Mouse (Mus musculus): ENCODE results near the gene Zfyve28. TPM values are rescaled to one million over a fixed set of nuclear protein-coding genes. Genes with fewer than 3 reads are reported as not detected.

Zfyve28 gene
- polyA plus RNA-seq, 1 experiment = 0.08 TPM

- Histone ChIP-seq H3K27me3 (ENCODE audit: control insufficient read depth, insufficient read depth, insufficient read length) (no peaks in the 10 kb centered on the region), H3K4me3 (no peak overlapping the region), H3K79me2 (ENCODE audit: control insufficient read depth, insufficient read depth) (peaks cover under 1% of the 10 kb centered on the region), H3K4me2 (ENCODE audit: low read depth) (no peak overlapping the region), H3ac (ENCODE audit: control insufficient read depth, insufficient read length) (no peak overlapping the region), H3K36me3 (ENCODE audit: control insufficient read depth, insufficient read depth) (no peaks in the 10 kb centered on the region)
- TF ChIP-seq MYOD1 (IDR thresholded peaks at IDR 0.05; ENCODE audit: control insufficient read depth in 1 of 3, insufficient read length in 2 of 3, low read depth in 2 of 3) (no peak), POLR2A (IDR thresholded peaks at IDR 0.05; ENCODE audit: insufficient read length, low read depth) (no peak)
These were observed 114.2 kb downstream of the Zfyve28 start for GRCm38 (mm10) chr5:34174021-34174420.

- Histone ChIP-seq H3K79me2 (ENCODE audit: control insufficient read depth, insufficient read depth) (peaks cover 29% of the 10 kb centered on the region), H3K4me3 (no peak overlapping the region), H3K27me3 (ENCODE audit: control insufficient read depth, insufficient read depth, insufficient read length) (no peaks in the 10 kb centered on the region), H3K36me3 (ENCODE audit: control insufficient read depth, insufficient read depth) (peaks cover 2% of the 10 kb centered on the region), H3K4me2 (ENCODE audit: low read depth) (no peak overlapping the region), H3ac (ENCODE audit: control insufficient read depth, insufficient read length) (no peak overlapping the region)
- TF ChIP-seq MAX (IDR thresholded peaks at IDR 0.05; ENCODE audit: low read depth) (no peak), USF1 (IDR thresholded peaks at IDR 0.05; ENCODE audit: low read depth) (no peak), TCF3 (IDR thresholded peaks at IDR 0.05; ENCODE audit: insufficient read length, low read depth) (no peak)
These were observed 117.5 kb downstream of the Zfyve28 start for GRCm38 (mm10) chr5:34170726-34171125.

GRCm38 (mm10) chr5:34169954-34170353 lies 118.3 kb downstream of the Zfyve28 start:
- TF ChIP-seq MYOG (IDR thresholded peaks at IDR 0.05; ENCODE audit: control insufficient read depth in 1 of 3, insufficient read depth in 1 of 3, insufficient read length in 2 of 3, low read depth in 2 of 3) = no peak
- no peak for TF ChIP-seq MYOD1 (IDR thresholded peaks at IDR 0.05; ENCODE audit: control insufficient read depth in 1 of 3, insufficient read length in 2 of 3, low read depth in 2 of 3)
- TF ChIP-seq TCF12 (IDR thresholded peaks at IDR 0.05; ENCODE audit: insufficient read depth, poor library complexity, severe bottlenecking) = no peak
- TF ChIP-seq CEBPB (IDR thresholded peaks at IDR 0.05; ENCODE audit: insufficient read depth, poor library complexity, severe bottlenecking) = no peak
- no peak for TF ChIP-seq E2F4 (IDR thresholded peaks at IDR 0.05; ENCODE audit: insufficient read depth)
- no peak for TF ChIP-seq TCF3 (IDR thresholded peaks at IDR 0.05; ENCODE audit: insufficient read length, low read depth)
- no peak for TF ChIP-seq SRF (IDR thresholded peaks at IDR 0.05; ENCODE audit: control insufficient read depth, insufficient read length, low read depth)
- no peak for TF ChIP-seq REST (IDR thresholded peaks at IDR 0.05; ENCODE audit: insufficient read depth, insufficient read length)
- no peak for TF ChIP-seq POLR2AphosphoS2 (IDR thresholded peaks at IDR 0.05; ENCODE audit: insufficient read length, low read depth)
- TF ChIP-seq POLR2A (IDR thresholded peaks at IDR 0.05; ENCODE audit: insufficient read length, low read depth) = no peak
- TF ChIP-seq MAX (IDR thresholded peaks at IDR 0.05; ENCODE audit: low read depth) = no peak
- no peak for TF ChIP-seq USF1 (IDR thresholded peaks at IDR 0.05; ENCODE audit: low read depth)
- Histone ChIP-seq H3K4me2 (ENCODE audit: low read depth) (peak overlapping the region; percentile 97), H3K36me3 (ENCODE audit: control insufficient read depth, insufficient read depth) (peaks cover 4% of the 10 kb centered on the region), H3K79me2 (ENCODE audit: control insufficient read depth, insufficient read depth) (peaks cover 35% of the 10 kb centered on the region), H3K27me3 (ENCODE audit: control insufficient read depth, insufficient read depth, insufficient read length) (no peaks in the 10 kb centered on the region), H3ac (ENCODE audit: control insufficient read depth, insufficient read length) (no peak overlapping the region), H3K4me3 (peak overlapping the region; percentile 37)

- H3ac ChIP-seq (ENCODE audit: control insufficient read depth, insufficient read length) = no peak within 1 kb of the TSS
These were observed 119.0 kb downstream of the Zfyve28 start, which contains the start of the genes Poln and Haus3 for GRCm38 (mm10) chr5:34168950-34169891. Gene Poln, minus strand, starts transcription at chr5:34169448. Gene Haus3, minus strand, starts transcription at chr5:34169527.

GRCm38 (mm10) chr5:34167857-34168256 lies 120.4 kb downstream of the Zfyve28 start:
- no peaks in the 10 kb centered on the region for H3K27me3 ChIP-seq (ENCODE audit: control insufficient read depth, insufficient read depth, insufficient read length)
- TF ChIP-seq POLR2A (IDR thresholded peaks at IDR 0.05; ENCODE audit: insufficient read length, low read depth) (no peak), TCF12 (IDR thresholded peaks at IDR 0.05; ENCODE audit: insufficient read depth, poor library complexity, severe bottlenecking) (no peak), TCF3 (IDR thresholded peaks at IDR 0.05; ENCODE audit: insufficient read length, low read depth) (no peak), MYOD1 (IDR thresholded peaks at IDR 0.05; ENCODE audit: control insufficient read depth in 1 of 3, insufficient read length in 2 of 3, low read depth in 2 of 3) (no peak), REST (IDR thresholded peaks at IDR 0.05; ENCODE audit: insufficient read depth, insufficient read length) (no peak), MYOG (IDR thresholded peaks at IDR 0.05; ENCODE audit: control insufficient read depth in 1 of 3, insufficient read depth in 1 of 3, insufficient read length in 2 of 3, low read depth in 2 of 3) (no peak), CEBPB (IDR thresholded peaks at IDR 0.05; ENCODE audit: insufficient read depth, poor library complexity, severe bottlenecking) (no peak), POLR2AphosphoS2 (IDR thresholded peaks at IDR 0.05; ENCODE audit: insufficient read length, low read depth) (no peak), MAX (IDR thresholded peaks at IDR 0.05; ENCODE audit: low read depth) (no peak), SRF (IDR thresholded peaks at IDR 0.05; ENCODE audit: control insufficient read depth, insufficient read length, low read depth) (no peak), USF1 (IDR thresholded peaks at IDR 0.05; ENCODE audit: low read depth) (no peak), E2F4 (IDR thresholded peaks at IDR 0.05; ENCODE audit: insufficient read depth) (no peak)
- H3K4me2 ChIP-seq (ENCODE audit: low read depth) = peak overlapping the region; percentile 71

More at GRCm38 (mm10) chr5:34168950-34169891, 119.0 kb downstream of the Zfyve28 start, which contains the start of the genes Poln and Haus3:
- peaks cover 4% of the 10 kb centered on the region for H3K36me3 ChIP-seq (ENCODE audit: control insufficient read depth, insufficient read depth)
- H3K4me2 ChIP-seq (ENCODE audit: low read depth) = peak within 1 kb of the TSS; percentile 97
- H3K79me2 ChIP-seq (ENCODE audit: control insufficient read depth, insufficient read depth) = peaks cover 38% of the 10 kb centered on the region
- H3K27me3 ChIP-seq (ENCODE audit: control insufficient read depth, insufficient read depth, insufficient read length) = no peaks in the 10 kb centered on the region
- TF ChIP-seq POLR2AphosphoS2 (IDR thresholded peaks at IDR 0.05; ENCODE audit: insufficient read length, low read depth) = peak; percentile 80
- TF ChIP-seq E2F4 (IDR thresholded peaks at IDR 0.05; ENCODE audit: insufficient read depth) = peak; percentile 93
- TF ChIP-seq POLR2A (IDR thresholded peaks at IDR 0.05; ENCODE audit: insufficient read length, low read depth) = peak; percentile 84
- no peak for TF ChIP-seq REST (IDR thresholded peaks at IDR 0.05; ENCODE audit: insufficient read depth, insufficient read length)
- TF ChIP-seq USF1 (IDR thresholded peaks at IDR 0.05; ENCODE audit: low read depth) = no peak
- peak within 1 kb of the TSS; percentile 37 for H3K4me3 ChIP-seq

More at GRCm38 (mm10) chr5:34167857-34168256, 120.4 kb downstream of the Zfyve28 start:
- Histone ChIP-seq H3K36me3 (ENCODE audit: control insufficient read depth, insufficient read depth) (peaks cover 4% of the 10 kb centered on the region), H3K4me3 (peak overlapping the region; percentile 37), H3ac (ENCODE audit: control insufficient read depth, insufficient read length) (no peak overlapping the region), H3K79me2 (ENCODE audit: control insufficient read depth, insufficient read depth) (peaks cover 38% of the 10 kb centered on the region)

All from myocyte (in vitro differentiated cells).